Mouse (Mus musculus): ENCODE measurements at regions not wholly inside any gene's neighbourhood (a gene's known extent, or its start where the extent isn't known, plus 50 kb on each side); places are given as distances from the start of the nearest gene placed in this dataset.

DNA sequence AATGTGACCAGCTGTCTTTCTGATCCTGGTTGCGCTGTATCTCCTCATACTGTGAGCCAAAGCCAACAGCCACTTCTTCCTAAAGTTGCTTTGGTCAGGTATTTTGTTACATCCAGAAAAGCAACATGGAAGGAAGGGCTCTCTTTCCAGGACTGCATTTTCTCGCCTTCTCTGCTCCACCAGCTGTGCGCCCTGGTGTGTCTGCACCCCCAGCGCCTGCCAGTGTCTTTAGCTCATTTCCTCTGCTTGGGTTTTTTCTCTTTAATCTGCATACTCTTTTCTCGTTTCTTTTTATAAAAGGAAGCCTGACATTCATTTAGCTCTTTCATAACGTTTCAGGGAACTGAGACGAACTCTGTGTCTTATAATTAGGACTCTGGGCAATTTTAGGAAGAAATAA is 103.5 kb upstream of the Hdac4 start:
- Histone ChIP-seq H3K27ac (ENCODE audit: control insufficient read depth, low read depth, low read length) (no peak overlapping the region), H3K9ac (ENCODE audit: control insufficient read depth, low read depth, low read length, poor library complexity, severe bottlenecking) (no peak overlapping the region), H3K36me3 (ENCODE audit: control insufficient read depth in 1 of 2, insufficient read depth in 2 of 2, low read length in 2 of 2) (no peaks in the 10 kb centered on the region), H3K27me3 (ENCODE audit: control insufficient read depth in 1 of 2, insufficient read depth in 2 of 2, low read length in 2 of 2) (no peaks in the 10 kb centered on the region; a peak in 1 of 4 replicates), H3K4me1 (ENCODE audit: control insufficient read depth in 1 of 2, insufficient read depth in 2 of 2, low read length in 2 of 2) (no peaks in the 10 kb centered on the region), H3K9me3 (replicated peaks; ENCODE audit: insufficient read depth, low read length) (no peaks in the 10 kb centered on the region), H3K79me2 (ENCODE audit: control insufficient read depth, insufficient read depth, low read length, poor library complexity) (no peaks in the 10 kb centered on the region), H3K4me3 (ENCODE audit: control insufficient read depth in 1 of 2, insufficient read depth in 1 of 2, low read depth in 2 of 2, low read length in 2 of 2) (no peak overlapping the region)
- TF ChIP-seq EP300 (IDR thresholded peaks at IDR 0.05; ENCODE audit: low read depth in 1 of 2, low read length in 2 of 2) (no peak), UBTF (IDR thresholded peaks at IDR 0.05; ENCODE audit: borderline replicate concordance, insufficient read depth, low read depth, low read length) (no peak), MXI1 (IDR thresholded peaks at IDR 0.05; ENCODE audit: low read depth, low read length) (no peak), HCFC1 (IDR thresholded peaks at IDR 0.05; ENCODE audit: low read depth, low read length) (no peak), MAX (IDR thresholded peaks at IDR 0.05; ENCODE audit: low read length) (no peak), CHD2 (IDR thresholded peaks at IDR 0.05; ENCODE audit: low read length) (no peak)
- DNase-seq (ENCODE audit: low read depth, low spot score): no peak

GRCm38 (mm10) chr1:92292681-92293380 is 97.3 kb upstream of the Hdac4 start:
- Histone ChIP-seq H3K4me1 (ENCODE audit: control insufficient read depth in 1 of 2, insufficient read depth in 2 of 2, low read length in 2 of 2) (no peaks in the 10 kb centered on the region), H3K27me3 (ENCODE audit: control insufficient read depth in 1 of 2, insufficient read depth in 2 of 2, low read length in 2 of 2) (no peaks in the 10 kb centered on the region), H3K79me2 (ENCODE audit: control insufficient read depth, insufficient read depth, low read length, poor library complexity) (no peaks in the 10 kb centered on the region), H3K9ac (ENCODE audit: control insufficient read depth, low read depth, low read length, poor library complexity, severe bottlenecking) (no peak overlapping the region), H3K4me3 (ENCODE audit: control insufficient read depth in 1 of 2, insufficient read depth in 1 of 2, low read depth in 2 of 2, low read length in 2 of 2) (no peak overlapping the region), H3K36me3 (ENCODE audit: control insufficient read depth in 1 of 2, insufficient read depth in 2 of 2, low read length in 2 of 2) (no peaks in the 10 kb centered on the region), H3K27ac (ENCODE audit: control insufficient read depth, low read depth, low read length) (no peak overlapping the region), H3K9me3 (replicated peaks; ENCODE audit: insufficient read depth, low read length) (no peaks in the 10 kb centered on the region)
- no peak for TF ChIP-seq TAL1 (IDR thresholded peaks at IDR 0.05; ENCODE audit: low read length)
- TF ChIP-seq MAX (IDR thresholded peaks at IDR 0.05; ENCODE audit: low read length): no peak
- no peak for TF ChIP-seq ZNF384 (IDR thresholded peaks at IDR 0.05; ENCODE audit: low read depth, low read length)
- no peak for TF ChIP-seq E2F4 (IDR thresholded peaks at IDR 0.05; ENCODE audit: borderline replicate concordance, low read depth, low read length)
- TF ChIP-seq NRF1 (IDR thresholded peaks at IDR 0.05; ENCODE audit: insufficient read depth, low read depth, low read length, poor library complexity, severe bottlenecking): no peak
- no peak for TF ChIP-seq CHD2 (IDR thresholded peaks at IDR 0.05; ENCODE audit: low read length)
- no peak for TF ChIP-seq USF1 (IDR thresholded peaks at IDR 0.05; ENCODE audit: low read depth, low read length)
- no peak for TF ChIP-seq MXI1 (IDR thresholded peaks at IDR 0.05; ENCODE audit: low read depth, low read length)
- TF ChIP-seq EP300 (IDR thresholded peaks at IDR 0.05; ENCODE audit: low read depth in 1 of 2, low read length in 2 of 2): no peak
- no peak for TF ChIP-seq KAT2A (conservative IDR thresholded peaks at IDR 0.05; ENCODE audit: low read depth, low read length)
- no peak for TF ChIP-seq RAD21 (IDR thresholded peaks at IDR 0.05; ENCODE audit: low read depth, low read length)
- no peak for DNase-seq (ENCODE audit: low read depth, low spot score)

DNA sequence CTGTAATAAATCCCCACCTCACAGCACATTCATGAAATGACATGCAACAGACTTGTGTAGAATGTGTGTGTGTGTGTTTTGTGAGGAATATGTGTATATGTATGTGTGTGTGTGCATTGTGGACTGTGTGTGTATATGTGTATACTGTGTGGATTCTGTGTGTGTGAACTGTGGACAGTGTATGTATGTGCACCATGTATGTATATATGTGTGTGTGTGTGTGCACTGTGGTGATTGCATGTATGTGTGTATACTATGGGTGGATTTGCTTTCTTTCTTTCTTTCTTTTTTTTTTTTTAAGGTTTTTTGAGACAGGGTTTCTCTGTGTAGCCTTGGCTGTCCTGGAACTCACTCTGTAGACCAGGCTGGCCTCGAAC is 91.5 kb upstream of the Hdac4 start:
- no peaks in the 10 kb centered on the region for H3K9me3 ChIP-seq (replicated peaks; ENCODE audit: insufficient read depth, low read length)
- H3K4me1 ChIP-seq (ENCODE audit: control insufficient read depth in 1 of 2, insufficient read depth in 2 of 2, low read length in 2 of 2): no peaks in the 10 kb centered on the region
- no peak for TF ChIP-seq ZC3H11A (IDR thresholded peaks at IDR 0.05; ENCODE audit: low read depth, low read length)
- no peak for TF ChIP-seq ETS1 (IDR thresholded peaks at IDR 0.05; ENCODE audit: low read depth, low read length)
- TF ChIP-seq MAFK (IDR thresholded peaks at IDR 0.05; ENCODE audit: borderline replicate concordance, low read depth, low read length): no peak
- TF ChIP-seq MEF2A (IDR thresholded peaks at IDR 0.05; ENCODE audit: extremely low read depth, insufficient replicate concordance, low read depth, low read length, poor library complexity, severe bottlenecking): no peak
- no peak for TF ChIP-seq GABPA (IDR thresholded peaks at IDR 0.05; ENCODE audit: low read depth, low read length)
- no peak for TF ChIP-seq BHLHE40 (IDR thresholded peaks at IDR 0.05; ENCODE audit: borderline replicate concordance, low read depth, low read length)
- TF ChIP-seq CHD2 (IDR thresholded peaks at IDR 0.05; ENCODE audit: low read length): no peak
- no peak for TF ChIP-seq TCF12 (IDR thresholded peaks at IDR 0.05; ENCODE audit: low read depth, low read length)
- TF ChIP-seq MYC (IDR thresholded peaks at IDR 0.05; ENCODE audit: low read depth, low read length): no peak
- TF ChIP-seq TAL1 (IDR thresholded peaks at IDR 0.05; ENCODE audit: low read length): no peak
- TF ChIP-seq SIN3A (IDR thresholded peaks at IDR 0.05; ENCODE audit: low read length): no peak
- TF ChIP-seq POLR2A (IDR thresholded peaks at IDR 0.05; ENCODE audit: control insufficient read depth in 1 of 2, insufficient read depth in 1 of 2, low read depth in 1 of 2, low read length in 2 of 2, poor library complexity in 1 of 2): no peak
- TF ChIP-seq MAZ (IDR thresholded peaks at IDR 0.05; ENCODE audit: low read depth, low read length): no peak
- no peak for TF ChIP-seq NRF1 (IDR thresholded peaks at IDR 0.05; ENCODE audit: insufficient read depth, low read depth, low read length, poor library complexity, severe bottlenecking)
- TF ChIP-seq USF1 (IDR thresholded peaks at IDR 0.05; ENCODE audit: low read depth, low read length): no peak

More for the DNA sequence above, 91.5 kb upstream of the Hdac4 start:
- no peak overlapping the region for H3K9ac ChIP-seq (ENCODE audit: control insufficient read depth, low read depth, low read length, poor library complexity, severe bottlenecking)
- no peak overlapping the region for H3K4me3 ChIP-seq (ENCODE audit: control insufficient read depth in 1 of 2, insufficient read depth in 1 of 2, low read depth in 2 of 2, low read length in 2 of 2)
- H3K79me2 ChIP-seq (ENCODE audit: control insufficient read depth, insufficient read depth, low read length, poor library complexity): no peaks in the 10 kb centered on the region
- DNase-seq (ENCODE audit: low read depth, low spot score): no peak
- no peak overlapping the region for H3K27ac ChIP-seq (ENCODE audit: control insufficient read depth, low read depth, low read length)
- H3K36me3 ChIP-seq (ENCODE audit: control insufficient read depth in 1 of 2, insufficient read depth in 2 of 2, low read length in 2 of 2): no peaks in the 10 kb centered on the region
- no peaks in the 10 kb centered on the region for H3K27me3 ChIP-seq (ENCODE audit: control insufficient read depth in 1 of 2, insufficient read depth in 2 of 2, low read length in 2 of 2)
